Mouse (Mus musculus): ENCODE results near the gene Gm2237. TPM values are rescaled to one million over a fixed set of nuclear protein-coding genes. Genes with fewer than 3 reads are reported as not detected.
"Not testable (repeated sequence)": the region's sequence is repeated elsewhere in the genome, so short reads cannot be mapped to it uniquely, and the experiment has no call there.

Gene Gm2237
- 1.9 and 2.3 TPM in 2 replicates for polyA plus RNA-seq (2015; fragmentation: Nextera tagmentation; extraction: Ambion mirVana)

DNA sequence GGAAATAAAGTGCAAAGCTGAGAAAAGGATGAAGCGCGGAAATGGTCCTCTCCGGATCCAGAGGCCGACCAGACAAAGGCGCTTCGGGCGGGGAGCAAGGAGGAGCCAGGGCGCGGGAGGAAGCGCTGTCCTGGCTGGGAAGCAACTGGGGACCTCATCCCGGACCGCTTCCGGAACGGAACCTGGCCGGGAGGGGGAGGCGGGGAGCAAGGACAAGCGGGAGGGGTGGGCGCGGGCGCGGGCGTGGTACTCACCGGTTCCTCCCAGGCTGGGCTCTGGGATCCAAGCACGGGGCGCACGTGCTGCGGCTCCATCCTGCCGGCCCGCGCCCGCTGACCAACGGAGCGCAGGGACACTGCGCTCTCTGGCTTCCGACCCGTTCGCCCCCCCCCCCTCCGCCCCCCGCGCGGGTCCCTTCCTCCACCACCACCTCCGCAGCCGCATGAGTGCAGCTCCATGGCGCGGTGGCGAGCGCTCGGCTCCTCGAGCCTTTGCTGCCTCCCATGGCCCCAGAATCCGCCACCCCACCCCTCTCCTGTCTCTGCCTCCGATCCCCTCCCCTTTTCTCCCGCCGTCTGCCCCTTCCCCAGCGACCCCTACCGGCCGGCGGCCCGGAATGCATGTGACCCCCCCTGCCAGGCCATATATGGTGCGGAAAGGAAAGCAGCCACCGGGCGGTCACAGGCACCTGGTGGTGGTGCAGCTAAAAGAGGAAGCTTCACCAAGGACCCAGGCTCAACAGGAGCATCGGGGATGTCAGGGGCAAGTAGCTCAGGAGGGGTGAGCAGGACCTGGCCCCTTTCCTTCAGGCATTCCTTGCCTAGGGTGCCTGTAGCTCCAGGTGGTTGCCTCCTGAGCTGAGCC lies at the start of gene Gm2237:
Gene Gm2237 (minus strand): TSS at position 332 of the 864 bp plus-strand sequence.
- peak within 1 kb of the TSS; percentile 51 for H3K4me2 ChIP-seq
- H3K9ac ChIP-seq; ATAC-seq (ENCODE audit: insufficient read depth, low FRiP score, low read depth); H3K27ac ChIP-seq; H3K27me3 ChIP-seq (replicated peaks); H3K9me3 ChIP-seq; H3K36me3 ChIP-seq; H3K4me1 ChIP-seq: not testable (repeated sequence)
- WGBS: 3% methylated on average over 7 of the region's 62 CpGs
- peak within 1 kb of the TSS; percentile 47 for H3K4me3 ChIP-seq (replicated peaks)

DNA sequence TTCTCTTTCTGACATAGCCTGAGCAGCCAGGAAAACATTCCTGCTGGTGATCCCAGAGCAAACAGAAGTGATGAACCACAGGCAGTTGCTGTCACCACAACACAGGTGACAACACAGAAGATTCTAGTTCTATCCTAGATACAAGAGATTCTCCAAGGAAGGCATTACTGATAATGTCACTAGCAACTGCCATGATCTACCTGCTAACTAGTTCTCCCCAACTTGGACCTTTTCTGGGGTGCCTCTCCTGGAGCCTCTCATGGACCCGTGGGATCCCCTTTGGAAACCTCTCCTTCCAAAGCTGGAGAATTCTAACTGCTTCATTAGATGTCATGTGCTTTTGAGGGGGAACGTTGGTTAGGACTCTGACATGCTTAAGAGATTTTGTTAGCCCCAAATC lies 17.5 kb upstream of the Gm2237 start, which contains the start of gene Gm5458:
Gene Gm5458 (minus strand): TSS at position 101 of the 400 bp plus-strand sequence.
- not testable (repeated sequence) for H3K36me3 ChIP-seq; H3K27ac ChIP-seq; H3K9me3 ChIP-seq; ATAC-seq (ENCODE audit: insufficient read depth, low FRiP score, low read depth); H3K4me3 ChIP-seq (replicated peaks); H3K9ac ChIP-seq; H3K4me1 ChIP-seq; H3K4me2 ChIP-seq; H3K27me3 ChIP-seq (replicated peaks)
- 70% methylated on average over 2 of the region's 2 CpGs for WGBS

DNA sequence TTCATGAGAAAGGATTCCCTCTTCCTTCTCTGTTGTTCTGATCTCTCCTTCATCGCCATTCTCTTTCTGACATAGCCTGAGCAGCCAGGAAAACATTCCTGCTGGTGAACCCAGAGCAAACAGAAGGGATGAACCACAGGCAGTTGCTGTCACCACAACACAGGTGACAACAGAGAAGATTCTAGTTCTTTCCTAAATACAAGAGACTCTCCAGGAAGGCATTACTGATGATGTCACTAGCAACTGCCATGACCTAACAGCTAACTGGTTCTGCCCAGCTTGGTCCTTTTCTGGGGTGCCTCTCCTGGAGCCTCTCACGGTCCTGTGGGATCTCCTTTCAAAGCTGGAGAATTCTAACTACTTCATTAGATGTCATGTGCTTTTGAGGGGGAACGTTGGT lies 35.1 kb downstream of the Gm2237 start, which contains the start of gene Gm2244:
Gene Gm2244 (minus strand): TSS at position 101 of the 400 bp plus-strand sequence.
- H3K27me3 ChIP-seq (replicated peaks); H3K36me3 ChIP-seq; H3K4me2 ChIP-seq; H3K9me3 ChIP-seq; H3K4me3 ChIP-seq (replicated peaks); ATAC-seq (ENCODE audit: insufficient read depth, low FRiP score, low read depth); H3K27ac ChIP-seq; H3K4me1 ChIP-seq; H3K9ac ChIP-seq: not testable (repeated sequence)
- WGBS: 83% methylated on average over 1 of the region's 3 CpGs

Other genes with a start within 250 kb of the Gm2237 start
- 0.32 and 0.46 TPM in 2 replicates for gene Gm21738, start 166.2 kb downstream of the Gm2237 start, polyA plus RNA-seq (2015; fragmentation: Nextera tagmentation; extraction: Ambion mirVana)
- not detected in 2 replicates for gene Gm2244, start 35.2 kb downstream of the Gm2237 start, polyA plus RNA-seq (2015; fragmentation: Nextera tagmentation; extraction: Ambion mirVana)
- not detected in 2 replicates for gene Gm5458, start 17.4 kb upstream of the Gm2237 start, polyA plus RNA-seq (2015; fragmentation: Nextera tagmentation; extraction: Ambion mirVana)
- 73.8 and 75.1 TPM in 2 replicates for gene Nid2, start 166.1 kb upstream of the Gm2237 start, polyA plus RNA-seq (2015; fragmentation: Nextera tagmentation; extraction: Ambion mirVana)
- gene Rtraf, start 238.7 kb upstream of the Gm2237 start, polyA plus RNA-seq (2015; fragmentation: Nextera tagmentation; extraction: Ambion mirVana): 186 and 198 TPM in 2 replicates

All from stomach, embryonic 15.5 days (tissue).